Mouse (Mus musculus): ENCODE measurements around the gene 9530053A07Rik. TPM values are rescaled to one million over a fixed set of nuclear protein-coding genes. Genes with fewer than 3 reads are reported as not detected.

Gene 9530053A07Rik
- polyA plus RNA-seq, 1 experiment: 0.01 TPM

Other genes with a start within 250 kb of the 9530053A07Rik start
- 7.2 and 7.6 TPM in 2 replicates for gene Zfp974, start 200.0 kb upstream of the 9530053A07Rik start, polyA plus RNA-seq (2012; rRNA removed)
- 6.4 and 8.0 TPM in 2 replicates for gene Zfp780b, start 150.3 kb upstream of the 9530053A07Rik start, polyA plus RNA-seq (2012; rRNA removed)
- 0.84 and 0.88 TPM in 2 replicates for gene Zfp850, start 115.4 kb upstream of the 9530053A07Rik start, polyA plus RNA-seq (2012; rRNA removed)
- 143 and 175 TPM in 2 replicates for gene Psmc4, start 79.4 kb upstream of the 9530053A07Rik start, polyA plus RNA-seq (2012; rRNA removed)
- gene Fcgbp, start 58.2 kb upstream of the 9530053A07Rik start, polyA plus RNA-seq (2012; rRNA removed): 1.3 TPM in 2 replicates
- gene Fbl, start 40.2 kb downstream of the 9530053A07Rik start, polyA plus RNA-seq (2012; rRNA removed): 88.9 and 108 TPM in 2 replicates
- gene Dyrk1b, start 50.0 kb downstream of the 9530053A07Rik start, polyA plus RNA-seq (2012; rRNA removed): 11.7 and 17.6 TPM in 2 replicates
- gene Eid2, start 138.4 kb downstream of the 9530053A07Rik start, polyA plus RNA-seq (2012; rRNA removed): 14.8 and 15.6 TPM in 2 replicates
- 9.4 and 10.1 TPM in 2 replicates for gene Eid2b, start 148.3 kb downstream of the 9530053A07Rik start, polyA plus RNA-seq (2012; rRNA removed)
- 0.19 TPM in 1 of 2 replicates, not detected in the other for gene Selenov, start 161.7 kb downstream of the 9530053A07Rik start, polyA plus RNA-seq (2012; rRNA removed)
- not detected in 2 replicates for gene Dll3, start 172.8 kb downstream of the 9530053A07Rik start, polyA plus RNA-seq (2012; rRNA removed)
- gene Timm50, start 182.6 kb downstream of the 9530053A07Rik start, polyA plus RNA-seq (2012; rRNA removed): 33.7 and 41.8 TPM in 2 replicates
- 60.7 and 72.5 TPM in 2 replicates for gene Supt5, start 209.3 kb downstream of the 9530053A07Rik start, polyA plus RNA-seq (2012; rRNA removed)
- 1,939 and 2,023 TPM in 2 replicates for gene Rps16, start 221.2 kb downstream of the 9530053A07Rik start, polyA plus RNA-seq (2012; rRNA removed)
- 11.7 and 23.9 TPM in 2 replicates for gene Plekhg2, start 243.1 kb downstream of the 9530053A07Rik start, polyA plus RNA-seq (2012; rRNA removed)